Mouse (Mus musculus): ENCODE measurements around the gene Zmiz1.

Zmiz1 gene

GRCm38 (mm10) chr14:25526872-25527271, 67.9 kb downstream of the Zmiz1 start:
- no peak overlapping the region for H3K4me3 ChIP-seq (replicated peaks; ENCODE audit: low read length)
- H3K27me3 ChIP-seq (ENCODE audit: insufficient read depth, low read length): peaks cover 14% of the 10 kb centered on the region
- H3K9me3 ChIP-seq (ENCODE audit: low read length): no peaks in the 10 kb centered on the region
- TF ChIP-seq POU5F1 (IDR thresholded peaks at IDR 0.05; ENCODE audit: borderline replicate concordance, low read length): no peak
- TF ChIP-seq CTCF (conservative IDR thresholded peaks at IDR 0.05; ENCODE audit: low read length): no peak
- TF ChIP-seq NANOG (IDR thresholded peaks at IDR 0.05; ENCODE audit: borderline replicate concordance, low read length): no peak
- peaks cover 6% of the 10 kb centered on the region; the same call in 1 of the 2 replicates for H3K4me1 ChIP-seq (replicated peaks; ENCODE audit: low read depth, low read length)
- H3K36me3 ChIP-seq (ENCODE audit: insufficient read depth, low read length): no peaks in the 10 kb centered on the region

GRCm38 (mm10) chr14:25527321-25527720, 68.3 kb downstream of the Zmiz1 start:
- H3K27me3 ChIP-seq (ENCODE audit: insufficient read depth, low read length): peaks cover 12% of the 10 kb centered on the region
- TF ChIP-seq POU5F1 (IDR thresholded peaks at IDR 0.05; ENCODE audit: borderline replicate concordance, low read length): no peak
- TF ChIP-seq NANOG (IDR thresholded peaks at IDR 0.05; ENCODE audit: borderline replicate concordance, low read length): no peak
- no peak for TF ChIP-seq CTCF (conservative IDR thresholded peaks at IDR 0.05; ENCODE audit: low read length)
- H3K4me1 ChIP-seq (replicated peaks; ENCODE audit: low read depth, low read length): peaks cover 3% of the 10 kb centered on the region; the same call in 1 of the 2 replicates

GRCm38 (mm10) chr14:25530342-25530741, 71.4 kb downstream of the Zmiz1 start:
- TF ChIP-seq NANOG (IDR thresholded peaks at IDR 0.05; ENCODE audit: borderline replicate concordance, low read length) (no peak), POU5F1 (IDR thresholded peaks at IDR 0.05; ENCODE audit: borderline replicate concordance, low read length) (no peak), CTCF (conservative IDR thresholded peaks at IDR 0.05; ENCODE audit: low read length) (no peak)
- Histone ChIP-seq H3K9me3 (ENCODE audit: low read length) (no peaks in the 10 kb centered on the region), H3K4me3 (replicated peaks; ENCODE audit: low read length) (no peak overlapping the region), H3K36me3 (ENCODE audit: insufficient read depth, low read length) (no peaks in the 10 kb centered on the region), H3K27me3 (ENCODE audit: insufficient read depth, low read length) (peaks cover 7% of the 10 kb centered on the region; the same call in 1 of the 2 replicates), H3K4me1 (replicated peaks; ENCODE audit: low read depth, low read length) (no peaks in the 10 kb centered on the region)

More at GRCm38 (mm10) chr14:25527321-25527720, 68.3 kb downstream of the Zmiz1 start:
- Histone ChIP-seq H3K36me3 (ENCODE audit: insufficient read depth, low read length) (no peaks in the 10 kb centered on the region), H3K9me3 (ENCODE audit: low read length) (no peaks in the 10 kb centered on the region), H3K4me3 (replicated peaks; ENCODE audit: low read length) (no peak overlapping the region)

- no peak overlapping the region for H3K4me3 ChIP-seq (replicated peaks; ENCODE audit: low read length)
- no peaks in the 10 kb centered on the region for H3K36me3 ChIP-seq (ENCODE audit: insufficient read depth, low read length)
- no peaks in the 10 kb centered on the region for H3K9me3 ChIP-seq (ENCODE audit: low read length)
- peaks cover 7% of the 10 kb centered on the region; the same call in 1 of the 2 replicates for H3K27me3 ChIP-seq (ENCODE audit: insufficient read depth, low read length)
- no peak for TF ChIP-seq CTCF (conservative IDR thresholded peaks at IDR 0.05; ENCODE audit: low read length)
- TF ChIP-seq NANOG (IDR thresholded peaks at IDR 0.05; ENCODE audit: borderline replicate concordance, low read length): no peak
- no peaks in the 10 kb centered on the region for H3K4me1 ChIP-seq (replicated peaks; ENCODE audit: low read depth, low read length)
Measured at GRCm38 (mm10) chr14:25530815-25531214, 71.8 kb downstream of the Zmiz1 start.

- Histone ChIP-seq H3K27me3 (ENCODE audit: insufficient read depth, low read length) (peaks cover 16% of the 10 kb centered on the region; the same call in 1 of the 2 replicates), H3K36me3 (ENCODE audit: insufficient read depth, low read length) (no peaks in the 10 kb centered on the region), H3K4me3 (replicated peaks; ENCODE audit: low read length) (no peak overlapping the region), H3K9me3 (ENCODE audit: low read length) (no peaks in the 10 kb centered on the region), H3K4me1 (replicated peaks; ENCODE audit: low read depth, low read length) (no peaks in the 10 kb centered on the region)
- TF ChIP-seq NANOG (IDR thresholded peaks at IDR 0.05; ENCODE audit: borderline replicate concordance, low read length) (no peak), POU5F1 (IDR thresholded peaks at IDR 0.05; ENCODE audit: borderline replicate concordance, low read length) (no peak), CTCF (conservative IDR thresholded peaks at IDR 0.05; ENCODE audit: low read length) (no peak)
Measured at GRCm38 (mm10) chr14:25533010-25533409, 74.0 kb downstream of the Zmiz1 start.

GRCm38 (mm10) chr14:25533631-25534395, 74.8 kb downstream of the Zmiz1 start:
- Histone ChIP-seq H3K9me3 (ENCODE audit: low read length) (no peaks in the 10 kb centered on the region), H3K27me3 (ENCODE audit: insufficient read depth, low read length) (peaks cover 21% of the 10 kb centered on the region; the same call in 1 of the 2 replicates), H3K36me3 (ENCODE audit: insufficient read depth, low read length) (no peaks in the 10 kb centered on the region), H3K4me3 (replicated peaks; ENCODE audit: low read length) (no peak overlapping the region), H3K4me1 (replicated peaks; ENCODE audit: low read depth, low read length) (no peaks in the 10 kb centered on the region)
- TF ChIP-seq NANOG (IDR thresholded peaks at IDR 0.05; ENCODE audit: borderline replicate concordance, low read length) (no peak), CTCF (conservative IDR thresholded peaks at IDR 0.05; ENCODE audit: low read length) (no peak), POU5F1 (IDR thresholded peaks at IDR 0.05; ENCODE audit: borderline replicate concordance, low read length) (no peak)

- Histone ChIP-seq H3K4me3 (replicated peaks; ENCODE audit: low read length) (no peak overlapping the region), H3K27me3 (ENCODE audit: insufficient read depth, low read length) (peaks cover 23% of the 10 kb centered on the region; the same call in 1 of the 2 replicates), H3K4me1 (replicated peaks; ENCODE audit: low read depth, low read length) (no peaks in the 10 kb centered on the region), H3K36me3 (ENCODE audit: insufficient read depth, low read length) (no peaks in the 10 kb centered on the region), H3K9me3 (ENCODE audit: low read length) (no peaks in the 10 kb centered on the region)
- TF ChIP-seq POU5F1 (IDR thresholded peaks at IDR 0.05; ENCODE audit: borderline replicate concordance, low read length) (no peak), NANOG (IDR thresholded peaks at IDR 0.05; ENCODE audit: borderline replicate concordance, low read length) (no peak), CTCF (conservative IDR thresholded peaks at IDR 0.05; ENCODE audit: low read length) (no peak)
Measured at GRCm38 (mm10) chr14:25534396-25534769, 75.4 kb downstream of the Zmiz1 start.

GRCm38 (mm10) chr14:25534918-25535582, 76.1 kb downstream of the Zmiz1 start:
- H3K9me3 ChIP-seq (ENCODE audit: low read length): no peaks in the 10 kb centered on the region
- H3K27me3 ChIP-seq (ENCODE audit: insufficient read depth, low read length): peaks cover 23% of the 10 kb centered on the region; the same call in 1 of the 2 replicates
- TF ChIP-seq NANOG (IDR thresholded peaks at IDR 0.05; ENCODE audit: borderline replicate concordance, low read length) (no peak), CTCF (conservative IDR thresholded peaks at IDR 0.05; ENCODE audit: low read length) (no peak), POU5F1 (IDR thresholded peaks at IDR 0.05; ENCODE audit: borderline replicate concordance, low read length) (no peak)
- no peak overlapping the region for H3K4me3 ChIP-seq (replicated peaks; ENCODE audit: low read length)
- H3K4me1 ChIP-seq (replicated peaks; ENCODE audit: low read depth, low read length): peaks cover 1% of the 10 kb centered on the region
- no peaks in the 10 kb centered on the region for H3K36me3 ChIP-seq (ENCODE audit: insufficient read depth, low read length)
